Mouse (Mus musculus) adrenal gland, postnatal 14 days (tissue): ENCODE results near the gene Gm17387. TPM values are rescaled to one million over a fixed set of nuclear protein-coding genes. Genes with fewer than 3 reads are reported as not detected.

ENCODE experiments used
- DNase-seq: peaks from one replicate; pipeline ENCODE4 v3.0.0; 2021; ENCODE audit warnings: mixed read lengths
- total RNA-seq: library from RNA; stranded (reverse); gene quantifications from 2 replicates; pipeline ENCODE4 v1.2.3, GENCODE M21; 2021

Gm17387 gene
- total RNA-seq, 1 experiment from 2014 or later = not detected

DNA sequence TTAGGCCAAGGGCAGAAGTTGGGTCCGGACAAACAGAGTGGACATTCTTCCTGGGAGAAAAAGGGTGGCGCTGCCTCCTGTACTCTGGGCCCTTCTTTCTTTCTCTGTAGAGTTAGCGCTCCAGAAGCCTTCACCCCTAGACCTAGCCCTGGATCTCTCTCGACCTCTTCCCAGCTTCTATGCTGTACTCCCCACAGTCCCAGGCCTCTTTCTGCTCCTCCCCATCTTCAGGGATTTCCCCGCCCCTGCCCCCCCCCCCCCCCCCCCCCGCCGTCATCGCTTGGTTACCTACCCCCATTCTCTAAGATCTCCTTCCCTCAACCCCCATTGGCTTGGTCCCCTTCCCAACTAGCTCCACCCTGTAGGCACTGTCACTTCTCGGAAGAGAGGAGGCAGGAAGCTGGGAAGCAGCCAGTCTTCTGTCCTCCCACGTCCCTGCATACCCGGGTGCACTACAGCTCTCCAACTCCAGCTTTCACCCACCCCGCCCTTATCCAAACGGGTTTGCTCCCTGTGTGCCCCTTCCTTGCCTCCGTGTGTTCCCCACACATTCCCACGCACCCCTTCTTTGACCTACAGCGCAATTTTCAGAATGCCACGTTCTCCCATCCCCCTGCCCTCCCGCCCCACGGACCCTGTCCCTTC is 18.8 kb downstream of the Gm17387 start:
- peak; percentile 82 for DNase-seq

DNA sequence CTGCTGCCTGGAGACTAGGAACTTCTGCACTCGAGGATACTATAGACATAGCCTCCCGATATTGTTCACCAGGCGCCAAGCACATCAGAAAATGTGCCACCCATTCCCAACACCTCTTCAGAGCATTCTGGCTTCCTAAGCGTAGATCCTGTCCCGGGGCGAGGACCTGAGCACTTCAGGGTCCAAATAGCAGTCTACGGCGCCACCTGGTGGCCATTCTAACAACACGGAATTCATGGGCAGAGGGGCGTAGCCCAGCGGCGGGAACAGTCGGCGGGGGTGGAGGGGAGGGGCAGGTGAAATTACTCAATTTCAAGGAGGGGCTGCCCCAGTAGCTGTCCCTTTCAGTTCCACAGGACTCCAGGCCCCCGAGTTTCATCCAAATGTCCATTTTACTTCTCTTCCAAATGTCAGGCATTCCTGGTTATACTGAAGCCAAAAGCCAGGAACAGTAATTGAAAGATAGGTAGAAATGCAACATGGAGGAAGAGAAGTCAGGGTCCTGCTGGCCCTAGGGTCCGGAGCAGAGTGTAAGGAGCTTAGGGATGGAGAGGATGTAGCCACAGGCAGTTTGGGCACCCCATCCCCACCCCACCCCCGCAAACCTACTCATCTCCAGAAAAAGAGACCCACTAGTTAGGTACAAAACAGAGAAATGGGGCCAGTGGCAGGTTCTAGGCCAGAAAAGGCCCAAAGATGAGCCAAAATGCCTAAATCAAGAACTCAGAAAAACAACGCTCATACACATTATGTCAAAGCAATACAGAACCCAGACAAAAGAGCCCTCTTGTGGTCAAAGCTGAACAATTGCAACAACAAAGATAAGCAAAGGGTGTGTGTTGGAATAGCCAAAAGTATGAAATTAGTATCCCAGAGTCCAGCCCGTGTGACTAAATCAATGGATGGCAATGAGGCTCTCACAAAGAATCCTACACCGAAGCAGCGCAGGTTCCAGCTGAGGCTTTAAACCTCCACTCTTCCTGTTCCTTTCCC is 19.6 kb downstream of the Gm17387 start:
- DNase-seq = peak; percentile 95

DNA sequence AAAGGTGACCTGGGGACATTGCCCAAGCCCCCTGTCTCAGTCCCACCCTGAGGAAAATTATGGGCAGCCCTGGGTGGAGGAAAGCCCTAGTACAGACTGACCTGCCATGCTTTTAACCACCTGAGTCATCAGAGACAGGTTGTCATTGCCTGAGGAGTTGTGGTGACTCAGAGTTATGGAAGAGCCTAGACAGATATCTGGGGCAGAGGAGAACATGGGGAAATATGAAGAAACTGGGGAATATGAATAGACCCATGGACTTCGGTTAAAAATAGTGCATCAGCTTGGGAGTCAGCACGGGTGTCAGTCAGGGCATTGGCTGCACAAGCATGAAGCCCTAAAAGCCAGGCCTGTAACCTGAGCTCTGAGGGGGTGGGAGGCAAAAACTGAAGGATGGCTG is 20.4 kb downstream of the Gm17387 start:
- no peak for DNase-seq

DNA sequence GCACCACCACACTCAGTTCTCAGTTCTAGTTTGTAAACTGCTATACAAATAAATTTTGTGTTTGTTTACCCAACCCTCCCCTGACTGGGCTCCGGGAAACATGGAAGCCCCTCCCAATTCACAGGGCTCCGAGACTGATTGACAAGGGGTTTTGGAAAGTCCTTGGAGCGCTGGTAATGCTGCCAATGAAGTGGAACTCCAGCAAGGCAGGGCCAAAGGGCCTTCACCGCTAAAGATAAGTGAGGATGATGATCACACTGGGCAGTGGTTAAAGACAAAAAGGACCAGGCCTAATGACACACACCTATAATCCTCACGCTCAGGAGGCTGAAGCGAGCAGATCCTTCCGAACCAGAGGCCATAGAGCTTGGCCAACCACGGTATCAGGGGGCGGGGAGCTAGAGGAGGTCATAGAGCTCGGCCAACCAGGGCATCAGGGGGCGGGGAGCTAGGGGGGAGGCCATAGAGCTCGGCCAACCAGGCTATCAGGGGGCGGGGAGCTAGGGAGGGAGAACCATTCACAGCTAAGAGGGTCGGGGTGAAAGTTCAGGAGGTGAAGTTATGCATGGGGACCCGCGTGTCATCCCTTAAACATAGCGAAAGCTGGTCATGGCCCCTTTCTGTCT is 22.2 kb downstream of the Gm17387 start:
- no peak for DNase-seq

DNA sequence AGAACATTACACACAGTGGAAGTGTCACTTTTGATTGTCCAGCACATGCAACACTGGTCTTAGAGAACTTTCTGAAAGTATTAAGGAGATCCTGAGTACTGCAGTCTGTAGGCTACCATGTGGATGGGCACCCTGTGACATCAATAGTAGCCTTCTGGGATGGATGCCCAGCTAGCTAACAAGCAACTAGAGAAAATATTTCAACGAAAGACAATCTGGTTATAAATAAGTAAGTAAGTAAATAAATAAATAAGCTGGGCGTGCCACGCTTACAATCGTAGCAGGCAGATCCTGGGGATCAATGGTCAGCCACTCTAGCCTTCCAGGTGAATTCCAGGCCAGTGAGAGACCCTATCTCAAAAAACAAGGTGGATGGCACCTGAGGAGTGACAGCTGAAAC is 23.1 kb downstream of the Gm17387 start:
- DNase-seq = no peak

DNA sequence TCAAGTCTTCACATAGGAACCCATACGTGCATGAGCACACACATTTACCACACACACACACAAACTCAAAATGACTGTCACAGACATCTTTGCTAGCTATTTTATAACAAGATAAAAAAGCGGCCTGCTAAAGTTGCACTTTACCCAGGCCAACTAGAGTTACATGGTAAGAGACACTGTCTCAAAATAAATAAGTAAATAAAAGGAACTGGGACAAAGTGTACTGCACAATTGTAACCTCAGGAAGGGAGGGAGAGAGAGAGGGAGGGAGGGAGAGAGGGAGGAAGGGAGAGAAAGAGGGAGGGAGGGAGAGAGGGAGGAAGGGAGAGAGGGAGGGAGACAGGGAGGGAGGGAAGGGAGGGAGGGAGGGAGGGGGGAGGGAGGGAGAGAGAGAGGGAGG is 23.5 kb downstream of the Gm17387 start:
- no peak for DNase-seq

DNA sequence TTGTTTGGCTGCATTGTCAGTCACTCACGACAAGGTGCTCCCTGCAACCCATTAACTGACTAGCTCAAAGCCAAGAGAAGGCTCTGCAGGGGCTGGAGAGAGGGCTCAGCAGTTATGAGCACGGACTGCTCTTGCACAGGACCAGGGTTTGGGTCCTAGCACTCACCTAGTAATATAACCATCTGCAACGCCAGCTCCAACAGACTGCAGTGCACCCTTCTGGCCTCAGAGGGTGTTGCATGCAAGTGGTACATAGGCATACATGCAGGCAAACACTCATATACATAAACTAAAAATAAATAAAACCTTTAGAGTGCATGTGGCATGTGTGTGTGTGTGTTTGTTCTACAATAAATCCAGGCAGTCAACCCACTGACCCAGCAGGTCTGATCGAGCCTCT is 26.9 kb downstream of the Gm17387 start:
- no peak for DNase-seq

DNA sequence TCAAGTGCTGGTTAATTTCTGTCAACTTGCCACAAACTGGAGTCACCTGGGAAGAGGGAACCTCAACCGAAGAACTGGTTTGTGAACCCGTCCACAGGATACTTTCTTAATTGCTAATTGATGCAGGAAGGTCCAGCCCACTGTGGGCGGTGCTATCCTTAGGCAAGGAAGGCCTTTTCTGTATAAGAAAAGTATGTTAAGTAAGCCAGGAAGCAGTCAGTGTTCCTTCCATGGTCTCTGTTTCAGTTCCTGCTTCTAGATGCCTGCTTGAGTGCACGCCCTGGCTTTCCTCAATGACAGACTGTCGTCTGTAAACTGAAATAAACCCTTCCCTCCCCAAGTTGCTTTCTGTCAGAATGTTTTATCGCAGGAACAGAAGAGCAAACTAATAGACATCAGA is 28.0 kb downstream of the Gm17387 start:
- DNase-seq = no peak

DNA sequence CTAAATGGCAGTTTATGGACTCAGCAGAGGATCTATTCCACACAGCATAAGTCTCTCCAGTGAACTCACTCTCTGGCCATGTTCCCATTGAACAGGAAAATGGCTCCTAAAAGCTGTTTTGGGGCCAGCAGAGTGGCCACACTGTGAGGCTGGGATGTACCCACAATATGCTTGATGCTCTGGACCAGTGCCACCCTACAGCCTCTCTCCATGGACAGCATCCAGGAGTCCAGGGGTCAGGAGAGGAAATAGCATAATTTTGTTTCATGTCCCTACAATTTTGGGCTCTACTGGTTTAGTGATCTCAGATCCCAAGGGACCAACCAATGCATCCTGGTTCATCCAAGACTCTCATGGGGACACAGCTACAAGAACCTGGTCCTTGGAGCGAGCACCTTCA is 28.6 kb downstream of the Gm17387 start:
- DNase-seq = no peak

DNA sequence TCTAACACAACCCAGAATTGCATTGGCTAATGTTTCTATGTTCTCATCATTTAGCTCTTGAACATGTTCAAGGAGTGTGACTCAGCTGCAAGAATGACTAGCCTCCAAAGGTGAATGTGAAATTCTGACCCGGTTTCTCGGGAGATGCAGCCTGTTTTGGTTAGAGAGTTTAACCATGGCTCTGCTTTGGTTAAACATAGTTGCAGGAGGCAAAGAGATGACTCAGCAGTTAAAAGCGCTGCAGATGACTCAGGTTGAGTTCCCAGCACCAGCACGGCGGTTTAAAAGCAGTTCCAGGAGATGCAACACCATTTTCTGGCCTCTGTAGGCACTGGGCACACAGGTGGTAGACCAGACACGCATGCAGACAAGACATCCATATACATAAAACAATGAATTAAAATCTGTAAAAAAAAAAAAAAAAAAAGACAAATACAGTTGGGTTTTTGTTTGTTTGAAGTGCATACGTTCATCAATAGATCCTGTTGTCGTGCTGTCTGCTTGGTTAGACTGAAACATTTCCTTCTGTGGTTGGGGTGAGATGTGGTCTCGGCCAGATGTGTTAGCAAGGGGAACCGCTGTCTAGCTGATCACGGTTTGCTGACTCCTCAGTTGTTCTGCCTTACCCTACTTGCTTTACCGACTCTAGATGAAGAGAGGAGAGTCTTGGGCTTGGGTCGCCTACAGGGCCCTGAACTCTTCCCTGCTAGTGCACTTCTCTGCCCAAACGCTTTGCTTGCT is 29.8 kb downstream of the Gm17387 start:
- DNase-seq = no peak

DNA sequence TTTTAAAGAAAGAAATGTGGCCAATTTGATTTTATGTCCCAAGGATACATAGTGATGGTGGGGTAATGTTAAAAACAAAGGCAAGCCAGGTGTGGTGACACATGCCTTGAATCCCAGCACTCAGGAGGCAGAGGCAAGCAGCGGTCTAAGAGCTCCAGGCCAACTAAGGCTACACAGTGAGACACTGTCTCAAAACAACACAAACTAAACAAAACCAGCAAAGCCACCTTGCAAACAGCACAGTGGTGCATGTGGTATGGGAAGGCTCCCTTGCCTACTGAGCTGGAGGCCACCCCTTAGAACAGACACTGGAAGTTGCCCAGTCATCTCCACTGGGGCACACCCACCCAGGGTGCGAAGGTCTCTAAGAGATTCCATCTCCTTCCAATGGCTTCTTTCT is 31.0 kb downstream of the Gm17387 start:
- no peak for DNase-seq

DNA sequence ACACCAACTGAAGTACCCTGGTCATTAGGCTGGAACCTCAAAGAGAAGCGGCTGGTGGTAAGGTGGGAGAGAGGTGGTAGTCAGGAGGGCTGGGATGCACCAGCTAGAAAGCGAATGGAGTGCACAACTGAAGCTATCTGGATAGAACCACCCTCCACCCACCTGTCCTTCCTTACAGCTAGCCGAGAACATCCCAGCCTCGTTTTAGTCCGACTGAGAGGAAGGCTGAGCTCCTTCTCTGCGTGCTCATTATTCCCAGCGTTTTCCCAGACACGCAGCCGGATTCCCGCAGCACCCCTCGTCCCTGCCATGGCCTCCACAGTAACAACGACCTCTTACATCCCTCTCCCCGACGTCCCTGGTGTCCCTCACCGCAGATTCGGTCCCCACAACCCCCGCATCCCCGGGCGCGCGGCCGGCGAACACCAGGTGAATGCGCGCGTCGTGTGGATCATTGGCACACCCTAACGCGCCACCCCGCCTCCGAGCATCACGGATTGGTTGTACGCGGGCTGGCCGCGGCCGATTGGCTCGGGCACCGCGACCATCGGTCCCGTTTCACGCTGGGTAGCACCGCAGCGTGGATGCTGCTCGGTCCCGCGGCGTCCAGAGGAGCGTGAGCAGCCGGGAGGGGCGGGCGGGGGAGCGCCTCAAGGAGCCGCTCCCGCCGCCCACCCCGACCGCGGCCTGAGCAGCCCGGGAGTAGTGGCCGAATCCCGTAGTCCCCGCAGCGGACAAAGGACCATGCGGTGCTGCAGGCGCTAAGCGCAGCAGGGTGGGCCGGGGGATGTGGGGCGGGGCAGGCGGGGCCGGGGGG is 31.7 kb downstream of the Gm17387 start, which contains the start of gene B4galnt4:
Gene B4galnt4 (plus strand): TSS at position 679 of the 817 bp plus-strand sequence.
- peak; percentile 80 for DNase-seq

DNA sequence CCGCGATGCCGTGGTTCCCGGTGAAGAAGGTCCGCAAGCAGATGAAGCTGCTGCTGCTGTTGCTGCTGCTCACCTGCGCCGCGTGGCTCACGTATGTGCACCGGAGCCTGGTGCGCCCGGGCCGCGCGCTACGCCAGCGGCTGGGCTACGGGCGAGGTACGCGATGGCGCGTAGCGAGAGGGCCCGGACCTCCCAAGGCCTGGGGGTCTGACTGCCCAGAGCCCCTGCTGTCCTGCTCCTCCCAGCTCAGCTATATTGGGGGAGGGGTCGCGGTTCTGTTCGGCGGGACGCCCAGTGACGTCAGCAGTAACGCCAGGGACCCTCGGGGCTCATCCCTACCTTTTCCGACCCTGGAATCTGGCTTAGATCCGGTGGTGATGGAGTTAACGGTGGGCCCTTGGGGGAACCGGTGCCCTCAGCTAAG is 32.4 kb downstream of the Gm17387 start:
- no peak for DNase-seq

DNA sequence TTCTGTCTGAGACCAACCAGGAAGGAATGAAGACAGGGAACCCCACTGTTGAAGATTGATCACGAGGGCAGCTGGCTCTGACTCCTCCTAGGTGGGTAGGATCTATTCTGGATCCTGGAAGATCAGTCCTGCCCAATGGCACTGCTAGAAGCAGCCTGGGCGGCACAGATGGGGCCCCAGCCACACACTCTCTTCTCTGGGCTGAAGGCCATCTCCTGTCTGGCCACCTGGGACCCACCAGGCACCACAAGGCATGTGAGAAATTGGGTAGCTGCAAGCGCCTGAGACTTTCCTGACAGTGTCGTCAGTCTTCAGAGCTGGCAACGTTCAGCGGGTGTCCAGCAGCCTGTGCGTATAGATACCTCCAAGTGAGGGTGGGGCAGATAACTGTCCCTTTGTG is 33.6 kb downstream of the Gm17387 start:
- DNase-seq = no peak

DNA sequence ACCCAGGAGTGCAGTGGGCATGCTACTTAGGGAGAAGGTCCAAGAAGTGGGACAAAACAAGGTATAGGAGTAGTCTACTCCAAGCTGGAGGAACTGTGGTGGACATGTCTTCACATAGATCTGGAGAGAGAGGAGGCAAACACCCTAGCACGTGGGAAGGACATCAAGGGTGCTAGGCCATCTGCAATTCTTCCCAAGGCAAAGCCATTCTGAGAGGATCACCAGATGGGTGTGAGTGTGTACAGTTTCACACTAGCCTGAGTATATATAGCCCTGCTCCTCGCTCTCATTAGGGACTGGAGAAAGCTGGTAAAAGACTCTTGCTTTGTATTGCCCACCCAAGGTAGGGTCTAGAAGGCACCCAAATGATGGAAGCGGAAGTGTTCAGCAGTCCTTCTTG is 34.4 kb downstream of the Gm17387 start:
- DNase-seq = no peak

DNA sequence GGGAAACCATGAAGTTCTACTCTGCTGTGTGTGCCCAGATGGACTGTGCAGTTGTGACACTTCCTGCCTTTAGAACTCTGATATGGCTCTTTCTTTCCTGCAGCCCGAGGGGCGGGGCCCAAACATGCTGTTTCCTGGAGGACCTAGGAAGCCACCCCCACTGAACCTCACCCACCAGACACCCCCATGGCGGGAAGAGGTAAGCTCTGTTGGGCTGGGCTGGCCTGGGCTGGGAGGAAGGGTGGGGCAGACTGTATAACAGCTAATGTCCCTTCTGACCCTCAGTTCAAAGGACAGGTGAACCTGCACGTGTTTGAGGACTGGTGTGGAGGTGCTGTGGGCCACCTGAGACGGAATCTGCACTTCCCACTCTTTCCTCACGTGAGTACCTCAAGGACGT is 35.2 kb downstream of the Gm17387 start:
- peak; percentile 2 for DNase-seq

DNA sequence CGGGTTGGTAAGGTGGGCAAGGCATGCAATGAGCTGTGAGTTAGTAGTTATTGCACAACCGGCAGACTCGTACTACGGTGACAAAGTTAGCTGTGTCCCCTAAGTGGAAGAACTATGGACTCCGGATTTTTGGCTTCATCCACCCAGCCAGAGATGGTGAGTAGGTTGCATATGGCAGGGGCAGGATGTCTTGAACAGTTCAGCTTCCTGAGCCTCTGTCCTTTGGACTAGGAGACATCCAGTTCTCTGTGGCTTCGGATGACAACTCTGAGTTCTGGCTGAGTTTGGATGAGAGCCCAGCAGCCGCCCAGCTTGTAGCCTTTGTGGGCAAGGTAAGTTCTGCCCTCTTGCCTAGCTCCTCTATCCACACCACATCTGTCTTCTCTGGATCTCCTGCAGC is 35.6 kb downstream of the Gm17387 start:
- no peak for DNase-seq

DNA sequence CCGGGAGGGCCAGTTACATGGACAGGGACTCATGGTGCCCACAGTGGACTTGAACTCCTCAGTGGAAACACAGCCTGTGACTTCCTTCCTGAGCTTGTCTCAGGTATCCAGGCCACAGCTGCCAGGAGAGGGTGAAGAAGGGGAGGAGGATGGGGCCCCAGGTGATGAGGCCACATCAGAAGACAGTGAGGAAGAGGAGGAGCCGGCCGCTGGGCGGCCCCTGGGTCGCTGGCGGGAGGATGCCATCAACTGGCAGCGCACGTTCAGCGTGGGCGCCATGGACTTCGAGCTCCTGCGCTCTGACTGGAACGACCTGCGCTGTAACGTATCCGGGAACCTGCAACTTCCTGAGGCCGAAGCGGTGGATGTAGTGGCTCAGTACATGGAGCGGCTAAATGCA is 39.4 kb downstream of the Gm17387 start:
- DNase-seq = no peak

DNA sequence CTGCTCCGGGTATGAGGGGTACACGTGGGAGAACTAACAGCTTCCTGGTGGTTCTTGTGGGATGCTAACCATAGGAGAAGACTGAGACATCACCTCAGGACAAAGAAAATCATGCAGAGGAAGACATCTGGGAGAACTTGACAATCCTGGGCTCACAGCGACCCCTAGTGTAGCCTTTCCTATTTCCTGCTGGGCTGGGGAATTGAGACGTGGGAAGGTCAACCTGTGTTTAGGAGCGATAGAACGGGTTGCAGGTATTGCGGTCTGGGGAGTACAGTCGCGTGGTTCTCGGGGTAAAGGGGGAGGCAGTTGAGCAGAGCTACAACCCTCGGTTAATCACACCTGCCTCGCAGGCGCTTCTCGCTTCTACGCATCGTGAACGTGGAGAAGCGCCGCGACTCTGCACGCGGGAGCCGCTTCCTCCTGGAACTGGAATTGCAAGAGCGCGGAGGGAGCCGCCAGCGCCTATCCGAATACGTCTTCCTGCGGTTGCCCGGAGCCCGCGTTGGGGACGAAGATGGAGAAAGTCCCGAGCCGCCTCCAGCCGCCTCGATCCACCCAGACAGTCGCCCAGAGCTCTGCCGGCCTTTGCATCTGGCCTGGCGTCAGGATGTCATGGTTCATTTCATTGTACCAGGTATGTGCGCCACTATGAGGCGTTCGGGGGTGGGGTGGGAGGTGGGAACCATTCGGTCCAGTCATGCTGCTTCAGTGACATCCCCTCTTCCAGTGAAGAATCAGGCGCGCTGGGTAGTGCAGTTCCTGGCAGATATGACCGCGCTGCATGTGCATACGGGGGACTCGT is 41.3 kb downstream of the Gm17387 start:
- DNase-seq = peak; percentile 83

DNA sequence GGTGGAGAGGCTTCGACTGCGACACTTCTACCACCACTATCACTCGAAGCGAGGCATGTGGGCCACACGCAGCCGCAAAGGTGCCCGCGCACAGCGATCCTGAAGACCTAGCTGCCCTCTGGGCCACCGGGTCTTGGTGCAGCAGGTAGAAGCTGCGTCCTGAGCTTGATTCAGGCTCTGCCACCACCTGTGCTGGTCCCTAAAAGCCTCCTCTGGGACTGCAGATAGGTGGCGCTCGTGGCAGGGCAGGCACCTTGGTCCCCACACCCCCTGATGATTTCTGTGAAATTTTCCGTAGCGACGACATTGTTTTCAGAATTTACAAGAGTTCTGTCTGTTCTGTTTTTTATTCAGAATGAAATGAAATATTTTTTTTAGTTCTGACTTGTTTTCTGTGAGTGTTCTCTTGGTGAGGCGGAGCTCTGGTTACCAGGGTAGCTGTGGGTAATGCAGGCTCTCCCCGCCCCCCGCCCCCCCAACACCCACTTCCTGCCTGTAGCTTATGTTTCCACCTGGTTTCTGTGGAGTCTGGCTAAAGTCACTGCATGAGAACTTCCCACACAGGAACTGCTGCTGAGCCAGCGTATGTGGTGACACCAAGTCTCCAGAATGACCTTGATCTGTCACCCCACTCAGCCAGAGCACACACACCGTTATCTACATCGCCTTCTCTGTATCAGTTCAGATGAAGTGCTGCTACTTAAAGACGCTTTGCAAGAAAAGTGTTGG is 43.2 kb downstream of the Gm17387 start:
- peak; percentile 45 for DNase-seq
